Mouse (Mus musculus) heart, embryonic 16.5 days (tissue): ENCODE measurements around the gene Obsl1. TPM values are rescaled to one million over a fixed set of nuclear protein-coding genes. Genes with fewer than 3 reads are reported as not detected.
A peak's percentile ranks its signal among the peaks of the same experiment; 100 is the strongest.

Source experiments
- ATAC-seq: fragments of 200-750 bp; cut with Nextera tagmentation; replicated peaks from 2 replicates; pipeline ENCODE4 v1.8.0; 2017; ENCODE audit warnings: moderate number of reproducible peaks; ENCODE audit not compliant: insufficient read depth, low FRiP score; ENCODE audit errors: extremely low read depth
- H3K27ac ChIP-seq: fragments of 300-500 bp; sonication (generic); 2 replicates; pipeline ENCODE4 v1.5.1; 2014; ENCODE audit warnings: mild to moderate bottlenecking, low read length, control low read depth, moderate library complexity
- H3K27me3 ChIP-seq: fragments of 300-500 bp; sonication (generic); 2 replicates; pipeline ENCODE4 v1.6.1; 2014; ENCODE audit warnings: low read length, mixed read lengths; ENCODE audit not compliant: control insufficient read depth, insufficient read depth
- H3K36me3 ChIP-seq: fragments of 300-500 bp; sonication (generic); 2 replicates; pipeline ENCODE4 v1.6.1; 2014; ENCODE audit not compliant: control insufficient read depth, insufficient read depth
- H3K4me1 ChIP-seq: fragments of 300-500 bp; sonication (generic); 2 replicates; pipeline ENCODE4 v1.6.1; 2014; ENCODE audit warnings: low read length, mixed read lengths; ENCODE audit not compliant: control insufficient read depth, insufficient read depth
- H3K4me2 ChIP-seq: fragments of 300-500 bp; sonication (generic); 2 replicates; pipeline ENCODE4 v1.6.1; 2014; ENCODE audit warnings: low read depth, mild to moderate bottlenecking, control low read depth, low read length
- H3K4me3 ChIP-seq: fragments of 300-500 bp; sonication (generic); 2 replicates; pipeline ENCODE4 v1.5.1; 2014; ENCODE audit warnings: mild to moderate bottlenecking, control low read depth, low read length
- H3K9ac ChIP-seq: fragments of 300-500 bp; sonication (generic); 2 replicates; pipeline ENCODE4 v1.6.1; 2014; ENCODE audit warnings: low read length, control low read depth
- H3K9me3 ChIP-seq: fragments of 300-500 bp; sonication (generic); replicated peaks from 2 replicates; pipeline ENCODE4 v1.6.1; 2016; ENCODE audit warnings: low read length; ENCODE audit not compliant: control insufficient read depth
- WGBS: fragments of 180-500 bp; shearing (Covaris S2); extraction: QIAGEN DNeasy Blood & Tissue Kit; methylation state at CpG from one replicate; pipeline ENCODE4 v1.1.7; 2014; 5-methylcytosine and 5-hydroxymethylcytosine counted together
- polyA plus RNA-seq: library from polyadenylated mRNA; unstranded; fragments of >200 nt; fragmentation: Nextera tagmentation; extraction: Ambion mirVana; gene quantifications from 2 replicates; pipeline ENCODE4 v1.2.1, GENCODE M21; 2015

Gene Obsl1
- polyA plus RNA-seq, 1 experiment from 2014 or later = 83.9 TPM

GRCm38 (mm10) chr1:75498897-75499296 lies 7.4 kb downstream of the Obsl1 start:
- ATAC-seq = no peak

GRCm38 (mm10) chr1:75494878-75495548 lies 11.2 kb downstream of the Obsl1 start:
- no peak for ATAC-seq

More at GRCm38 (mm10) chr1:75498897-75499296, 7.4 kb downstream of the Obsl1 start:
- no peaks in the 10 kb centered on the region for H3K27me3 ChIP-seq
- peaks cover 11% of the 10 kb centered on the region for H3K4me1 ChIP-seq
- no peak overlapping the region for H3K9ac ChIP-seq
- WGBS = 85% methylated on average over 4 of the region's 4 CpGs
- H3K36me3 ChIP-seq = peaks cover 68% of the 10 kb centered on the region
- no peak overlapping the region for H3K4me3 ChIP-seq
- H3K4me2 ChIP-seq = no peak overlapping the region
- H3K27ac ChIP-seq = no peak overlapping the region
- H3K9me3 ChIP-seq = no peaks in the 10 kb centered on the region

GRCm38 (mm10) chr1:75492579-75493170 lies 13.6 kb downstream of the Obsl1 start:
- H3K9me3 ChIP-seq = no peaks in the 10 kb centered on the region
- H3K9ac ChIP-seq = no peak overlapping the region
- no peak overlapping the region for H3K4me2 ChIP-seq
- H3K4me1 ChIP-seq = peaks cover 5% of the 10 kb centered on the region; the same call in 1 of the 2 replicates
- peaks cover 65% of the 10 kb centered on the region for H3K36me3 ChIP-seq
- H3K27me3 ChIP-seq = peaks cover 18% of the 10 kb centered on the region
- no peak overlapping the region for H3K4me3 ChIP-seq
- no peak overlapping the region for H3K27ac ChIP-seq
- 65% methylated on average over 24 of the region's 24 CpGs for WGBS
- ATAC-seq = no peak

More at GRCm38 (mm10) chr1:75494878-75495548, 11.2 kb downstream of the Obsl1 start:
- Histone ChIP-seq H3K27me3 (peaks cover 1% of the 10 kb centered on the region; the same call in 1 of the 2 replicates), H3K4me1 (no peaks in the 10 kb centered on the region), H3K9ac (no peak overlapping the region), H3K36me3 (peaks cover 78% of the 10 kb centered on the region), H3K9me3 (no peaks in the 10 kb centered on the region), H3K27ac (no peak overlapping the region), H3K4me3 (no peak overlapping the region), H3K4me2 (no peak overlapping the region)
- WGBS = 65% methylated on average over 12 of the region's 12 CpGs

GRCm38 (mm10) chr1:75490785-75491551 lies 15.3 kb downstream of the Obsl1 start:
- ATAC-seq = no peak
- H3K9me3 ChIP-seq = no peaks in the 10 kb centered on the region

GRCm38 (mm10) chr1:75487405-75488161 lies 18.7 kb downstream of the Obsl1 start:
- no peak overlapping the region for H3K27ac ChIP-seq
- 8% methylated on average over 62 of the region's 62 CpGs for WGBS
- no peak overlapping the region; the same call in 1 of the 2 replicates for H3K9ac ChIP-seq

More at GRCm38 (mm10) chr1:75490785-75491551, 15.3 kb downstream of the Obsl1 start:
- peaks cover 8% of the 10 kb centered on the region; the same call in 1 of the 2 replicates for H3K4me1 ChIP-seq
- H3K4me2 ChIP-seq = no peak overlapping the region
- peaks cover 27% of the 10 kb centered on the region for H3K27me3 ChIP-seq
- H3K27ac ChIP-seq = no peak overlapping the region
- H3K9ac ChIP-seq = no peak overlapping the region
- H3K36me3 ChIP-seq = peaks cover 49% of the 10 kb centered on the region
- 79% methylated on average over 34 of the region's 34 CpGs for WGBS
- no peak overlapping the region for H3K4me3 ChIP-seq

GRCm38 (mm10) chr1:75487040-75487404 lies 19.2 kb downstream of the Obsl1 start:
- H3K36me3 ChIP-seq = peaks cover 29% of the 10 kb centered on the region
- 34% methylated on average over 13 of the region's 13 CpGs for WGBS
- no peak for ATAC-seq
- H3K9me3 ChIP-seq = no peaks in the 10 kb centered on the region
- peaks cover 59% of the 10 kb centered on the region for H3K27me3 ChIP-seq
- peak overlapping the region; percentile 70 for H3K4me2 ChIP-seq
- peaks cover 8% of the 10 kb centered on the region; the same call in 1 of the 2 replicates for H3K4me1 ChIP-seq
- H3K27ac ChIP-seq = no peak overlapping the region
- H3K4me3 ChIP-seq = peak overlapping the region; percentile 47
- no peak overlapping the region; the same call in 1 of the 2 replicates for H3K9ac ChIP-seq

More at GRCm38 (mm10) chr1:75487405-75488161, 18.7 kb downstream of the Obsl1 start:
- H3K4me3 ChIP-seq = peak overlapping the region; percentile 47
- H3K27me3 ChIP-seq = peaks cover 54% of the 10 kb centered on the region
- H3K9me3 ChIP-seq = no peaks in the 10 kb centered on the region
- peaks cover 33% of the 10 kb centered on the region for H3K36me3 ChIP-seq
- peaks cover 8% of the 10 kb centered on the region; the same call in 1 of the 2 replicates for H3K4me1 ChIP-seq
- ATAC-seq = peak; percentile 55
- H3K4me2 ChIP-seq = peak overlapping the region; percentile 70

- Histone ChIP-seq H3K9ac (no peak overlapping the region), H3K4me2 (no peak overlapping the region), H3K36me3 (peaks cover 24% of the 10 kb centered on the region), H3K4me1 (peaks cover 8% of the 10 kb centered on the region; the same call in 1 of the 2 replicates), H3K27me3 (peaks cover 64% of the 10 kb centered on the region), H3K27ac (no peak overlapping the region), H3K4me3 (no peak overlapping the region), H3K9me3 (no peaks in the 10 kb centered on the region)
- WGBS = 32% methylated on average over 24 of the region's 24 CpGs
- ATAC-seq = no peak
These were observed 19.7 kb downstream of the Obsl1 start for GRCm38 (mm10) chr1:75486561-75486960.

- no peak overlapping the region for H3K9ac ChIP-seq
- no peak for ATAC-seq
- no peak overlapping the region for H3K27ac ChIP-seq
- H3K4me3 ChIP-seq = no peak overlapping the region
- H3K9me3 ChIP-seq = no peaks in the 10 kb centered on the region
- 84% methylated on average over 7 of the region's 7 CpGs for WGBS
- H3K36me3 ChIP-seq = no peaks in the 10 kb centered on the region; the same call in 1 of the 2 replicates
- H3K4me1 ChIP-seq = peaks cover 17% of the 10 kb centered on the region
- H3K4me2 ChIP-seq = no peak overlapping the region
- peaks cover 56% of the 10 kb centered on the region for H3K27me3 ChIP-seq
These were observed 25.5 kb downstream of the Obsl1 start for GRCm38 (mm10) chr1:75480735-75481134.
